Mouse (Mus musculus) spleen, adult 2 months (tissue): ENCODE measurements around the gene Dbn1.

Experiments used
- CTCF ChIP-seq: fragments of 200-500 bp; IDR thresholded peaks from 2 replicates; pipeline ENCODE4 v1.5.1; 2011; ENCODE audit warnings: mild to moderate bottlenecking, inconsistent platforms; ENCODE audit not compliant: insufficient read depth, insufficient read length, insufficient replicate concordance; ENCODE audit errors: extremely low read depth
- POLR2A ChIP-seq: fragments of 200-500 bp; IDR thresholded peaks from 2 replicates; pipeline ENCODE4 v1.6.1; 2011; ENCODE audit warnings: low read depth, low read length, inconsistent platforms

GRCm38 (mm10) chr13:55429226-55429888, 58.6 kb downstream of the Dbn1 start:
- TF ChIP-seq CTCF (no peak), POLR2A (no peak)
